ENCODE assay signal across 9 mouse cellular contexts in genomic region chr1:106174598-106174997, GRCm38 (mm10). TPM values are rescaled to one million over a fixed set of nuclear protein-coding genes. Genes with fewer than 3 reads are reported as not detected.
DNase-seq lines count a peak whose midpoint lies in the region; ATAC-seq and TF ChIP-seq lines count a peak whose summit lies in the region.
"Had no signal": no experiment of that assay in that cellular context is flagged by ENCODE, and none has a peak within 500 bp of the region (broad histone marks: within the 10 kb centered on the region; RNA-seq: fewer than 3 reads in every experiment).

No protein-coding gene starts in this region.

- H3K4me2 ChIP-seq in heart, embryonic 14.5 days (ENCODE audit: low read length), result peak overlapping the region; percentile 91
- peak overlapping the region; percentile 12; the same call in 1 of the 2 replicates for H3K4me2 ChIP-seq in stomach, embryonic 14.5 days (replicated peaks; ENCODE audit: low read depth, low read length)
- no peak overlapping the region for H3K4me2 ChIP-seq in stomach, postnatal 0 days (replicated peaks; ENCODE audit: low read depth)
- peak overlapping the region; percentile 89; the same call in 1 of the 2 replicates for H3K4me2 ChIP-seq in intestine, postnatal 0 days (replicated peaks; ENCODE audit: low read depth)

- no peaks in the 10 kb centered on the region for H3K36me3 ChIP-seq in heart, embryonic 14.5 days (ENCODE audit: control insufficient read depth, insufficient read depth, low read length)
- no peaks in the 10 kb centered on the region for H3K36me3 ChIP-seq in stomach, embryonic 14.5 days (ENCODE audit: control insufficient read depth, insufficient read depth, low read length)
- no peaks in the 10 kb centered on the region for H3K36me3 ChIP-seq in stomach, postnatal 0 days (ENCODE audit: control insufficient read depth, insufficient read depth, low read length)
- no peaks in the 10 kb centered on the region for H3K36me3 ChIP-seq in intestine, postnatal 0 days (ENCODE audit: control insufficient read depth, insufficient read depth)

- DNase-seq in heart, postnatal 4 days, result no peak
- no peak for DNase-seq in stomach, postnatal 0 days (ENCODE audit: low spot score)
- no peak for DNase-seq in adrenal gland, adult 8-10 months
- DNase-seq in layer of hippocampus, adult 9-11 months, result no peak
- no peak for DNase-seq in right cerebral cortex, postnatal 25 days

- ATAC-seq in heart, embryonic 14.5 days (ENCODE audit: insufficient number of reproducible peaks, insufficient read depth, low FRiP score, low read depth), result no peak
- ATAC-seq in stomach, embryonic 14.5 days (ENCODE audit: insufficient number of reproducible peaks, insufficient read depth, low FRiP score, low read depth), result no peak
- ATAC-seq in stomach, postnatal 0 days (ENCODE audit: low FRiP score, low TSS enrichment), result no peak
- no peak for ATAC-seq in intestine, postnatal 0 days
- ATAC-seq: activated CD4-positive, CD25-positive, alpha-beta regulatory T cell, adult 4 months had no signal

- TF ChIP-seq EP300 in stomach, postnatal 0 days (optimal IDR thresholded peaks at IDR 0.05), result no peak

- H3K27me3 ChIP-seq in heart, embryonic 14.5 days (ENCODE audit: control insufficient read depth, insufficient read depth, low read length), result no peaks in the 10 kb centered on the region
- H3K27me3 ChIP-seq in stomach, embryonic 14.5 days (ENCODE audit: control insufficient read depth, insufficient read depth, low read length), result no peaks in the 10 kb centered on the region
- H3K27me3 ChIP-seq in stomach, postnatal 0 days (ENCODE audit: control insufficient read depth, insufficient read depth, low read length), result no peaks in the 10 kb centered on the region
- no peaks in the 10 kb centered on the region for H3K27me3 ChIP-seq in intestine, postnatal 0 days (replicated peaks; ENCODE audit: control insufficient read depth, insufficient read depth, low read length)

- TF ChIP-seq CTCF in stomach, postnatal 0 days (IDR thresholded peaks at IDR 0.05; ENCODE audit: low read depth), result no peak
- TF ChIP-seq CTCF in intestine, postnatal 0 days (IDR thresholded peaks at IDR 0.05; ENCODE audit: low read depth), result no peak

- peak overlapping the region in 1 of 2 experiments; percentile 96; a peak in 2 of 4 replicates for H3K4me3 ChIP-seq in heart, embryonic 14.5 days (ENCODE audit: control insufficient read depth in 1 of 2, insufficient read depth in 1 of 2, low read depth in 1 of 2, low read length in 2 of 2)
- H3K4me3 ChIP-seq in stomach, embryonic 14.5 days (ENCODE audit: low read depth, low read length), result no peak overlapping the region; the same call in 1 of the 2 replicates
- H3K4me3 ChIP-seq in stomach, postnatal 0 days (ENCODE audit: low read depth, low read length), result no peak overlapping the region
- no peak overlapping the region for H3K4me3 ChIP-seq in intestine, postnatal 0 days (ENCODE audit: low read depth, low read length)

- no peaks in the 10 kb centered on the region for H3K9me3 ChIP-seq in heart, embryonic 14.5 days (ENCODE audit: control insufficient read depth, low read length)
- no peaks in the 10 kb centered on the region for H3K9me3 ChIP-seq in stomach, embryonic 14.5 days (ENCODE audit: control insufficient read depth, low read depth, low read length)
- H3K9me3 ChIP-seq in stomach, postnatal 0 days (ENCODE audit: control insufficient read depth, low read length), result no peaks in the 10 kb centered on the region
- no peaks in the 10 kb centered on the region for H3K9me3 ChIP-seq in intestine, postnatal 0 days (ENCODE audit: control insufficient read depth)

- H3K9ac ChIP-seq in heart, embryonic 14.5 days (ENCODE audit: low read length), result peak overlapping the region; percentile 52; the same call in 1 of the 2 replicates
- no peak overlapping the region for H3K9ac ChIP-seq in stomach, embryonic 14.5 days (replicated peaks; ENCODE audit: low read depth, low read length)
- no peak overlapping the region for H3K9ac ChIP-seq in stomach, postnatal 0 days (ENCODE audit: low read length)
- no peak overlapping the region for H3K9ac ChIP-seq in intestine, postnatal 0 days (ENCODE audit: low read depth, low read length)

- peaks cover 4 to 34% of the 10 kb centered on the region in 2 experiments; a peak in 3 of 4 replicates for H3K4me1 ChIP-seq in heart, embryonic 14.5 days (ENCODE audit: control insufficient read depth in 2 of 2, insufficient read depth in 2 of 2, low read length in 2 of 2)
- H3K4me1 ChIP-seq in stomach, embryonic 14.5 days (ENCODE audit: control insufficient read depth, insufficient read depth, low read length), result peaks cover 3% of the 10 kb centered on the region; the same call in 1 of the 2 replicates
- peaks cover 6% of the 10 kb centered on the region; the same call in 1 of the 2 replicates for H3K4me1 ChIP-seq in stomach, postnatal 0 days (replicated peaks; ENCODE audit: control insufficient read depth, insufficient read depth)
- no peaks in the 10 kb centered on the region for H3K4me1 ChIP-seq in intestine, postnatal 0 days (replicated peaks; ENCODE audit: control insufficient read depth, insufficient read depth, low read length)

- H3K27ac ChIP-seq in heart, embryonic 14.5 days (replicated peaks in 1 of 2; ENCODE audit: control insufficient read depth in 1 of 2, insufficient read depth in 1 of 2, low read depth in 2 of 2, low read length in 2 of 2), result no peak overlapping the region
- H3K27ac ChIP-seq in stomach, embryonic 14.5 days (ENCODE audit: low read length), result no peak overlapping the region
- H3K27ac ChIP-seq in stomach, postnatal 0 days (replicated peaks), result no peak overlapping the region
- H3K27ac ChIP-seq in intestine, postnatal 0 days (ENCODE audit: low read depth, low read length), result no peak overlapping the region

RNA-seq across cellular contexts. Expression of gene Phlpp1, which starts 3.0 kb away (rescaled TPM):
- 6.2 and 6.7 TPM in 2 replicates for polyA plus RNA-seq in heart, embryonic 14.5 days (2014; fragmentation: Nextera tagmentation; extraction: Ambion mirVana)
- 10 to 100 TPM; 21.7 to 21.9 TPM for total RNA-seq in heart, postnatal 4 days (2021)
- polyA plus RNA-seq in stomach, embryonic 14.5 days (2014; fragmentation: Nextera tagmentation; extraction: Ambion mirVana), result 3.8 and 4.3 TPM in 2 replicates
- polyA plus RNA-seq in stomach, postnatal 0 days (2015; fragmentation: Nextera tagmentation; extraction: Ambion mirVana), result 1.3 and 1.5 TPM in 2 replicates
- polyA plus RNA-seq in intestine, postnatal 0 days (2015; fragmentation: Nextera tagmentation; extraction: Ambion mirVana), result 1.6 and 2.3 TPM in 2 replicates
- 10 to 100 TPM; 15.0 to 20.6 (median 17.5) TPM for total RNA-seq in adrenal gland, adult 8-10 months (2022)
